Mouse (Mus musculus): ENCODE data around the gene Ccdc187. TPM values are rescaled to one million over a fixed set of nuclear protein-coding genes. Genes with fewer than 3 reads are reported as not detected.
A peak's percentile ranks its signal among the peaks of the same experiment; 100 is the strongest.

Gene Ccdc187
- polyA plus RNA-seq, 1 experiment: 2.2 TPM

- H3K4me3 ChIP-seq (ENCODE audit: insufficient read depth, low read length): no peak overlapping the region
- H3K4me1 ChIP-seq (ENCODE audit: control insufficient read depth, insufficient read depth, low read length): no peaks in the 10 kb centered on the region
- H3K27ac ChIP-seq (ENCODE audit: insufficient read depth, low read length): no peak overlapping the region
- no peak for TF ChIP-seq POLR2A (IDR thresholded peaks at IDR 0.05; ENCODE audit: extremely low read depth, insufficient read depth, low read length)
- TF ChIP-seq CTCF (IDR thresholded peaks at IDR 0.05; ENCODE audit: extremely low read depth, insufficient read depth, low read length): no peak
Observed at GRCm38 (mm10) chr2:26306702-26307101, 12.3 kb upstream of the Ccdc187 start.

DNA sequence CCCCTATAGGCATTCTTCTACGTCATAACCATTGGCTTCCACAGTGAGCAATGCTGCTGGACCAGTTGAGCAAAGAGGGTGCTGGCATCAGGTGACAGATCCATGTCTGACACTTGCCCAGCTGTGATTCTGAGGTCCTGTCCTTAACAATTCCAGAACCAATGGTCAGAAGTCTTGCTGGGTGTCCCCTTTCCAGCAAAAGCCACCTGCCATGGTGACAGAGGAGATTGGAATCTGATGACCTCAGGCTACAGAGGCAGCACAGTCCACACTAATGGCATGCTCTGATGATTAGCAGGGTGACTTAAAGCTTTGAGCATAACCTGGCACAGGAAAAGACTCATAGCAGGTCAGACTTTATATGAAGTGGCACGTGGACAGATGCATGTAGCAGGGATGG, 11.2 kb upstream of the Ccdc187 start:
- no peaks in the 10 kb centered on the region for H3K4me1 ChIP-seq (ENCODE audit: control insufficient read depth, insufficient read depth, low read length)
- no peak overlapping the region for H3K4me3 ChIP-seq (ENCODE audit: insufficient read depth, low read length)
- no peak overlapping the region for H3K27ac ChIP-seq (ENCODE audit: insufficient read depth, low read length)
- no peak for TF ChIP-seq POLR2A (IDR thresholded peaks at IDR 0.05; ENCODE audit: extremely low read depth, insufficient read depth, low read length)
- no peak for TF ChIP-seq CTCF (IDR thresholded peaks at IDR 0.05; ENCODE audit: extremely low read depth, insufficient read depth, low read length)

GRCm38 (mm10) chr2:26304711-26305110, 10.4 kb upstream of the Ccdc187 start:
- TF ChIP-seq CTCF (IDR thresholded peaks at IDR 0.05; ENCODE audit: extremely low read depth, insufficient read depth, low read length) (no peak), POLR2A (IDR thresholded peaks at IDR 0.05; ENCODE audit: extremely low read depth, insufficient read depth, low read length) (no peak)
- Histone ChIP-seq H3K27ac (ENCODE audit: insufficient read depth, low read length) (no peak overlapping the region), H3K4me3 (ENCODE audit: insufficient read depth, low read length) (no peak overlapping the region), H3K4me1 (ENCODE audit: control insufficient read depth, insufficient read depth, low read length) (no peaks in the 10 kb centered on the region)

DNA sequence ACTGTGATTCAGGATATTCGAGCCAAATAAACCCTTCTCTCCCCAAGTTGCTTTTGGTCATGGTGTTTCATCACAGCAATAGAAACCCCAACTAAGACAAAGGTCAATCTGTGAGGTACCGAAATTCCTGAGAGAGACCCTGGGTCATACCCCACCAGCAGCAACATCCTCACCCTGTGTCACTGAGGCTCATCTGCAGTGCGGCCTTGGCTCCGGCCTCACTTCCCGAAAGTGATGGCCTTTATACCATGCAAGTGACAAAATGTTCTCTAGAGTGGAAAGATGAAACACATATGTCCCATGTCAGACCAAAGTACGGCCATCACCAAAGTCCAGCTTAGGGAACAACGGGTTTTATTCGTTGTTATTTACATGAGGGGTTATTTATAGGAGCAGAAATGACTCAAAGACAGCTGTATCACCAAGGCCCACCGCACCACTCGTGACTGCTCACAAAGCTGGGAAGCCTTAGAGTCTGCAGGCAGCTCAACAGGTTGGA, 7.7 kb upstream of the Ccdc187 start:
- Histone ChIP-seq H3K27ac (ENCODE audit: insufficient read depth, low read length) (no peak overlapping the region), H3K4me3 (ENCODE audit: insufficient read depth, low read length) (no peak overlapping the region), H3K4me1 (ENCODE audit: control insufficient read depth, insufficient read depth, low read length) (peaks cover 7% of the 10 kb centered on the region)
- no peak for TF ChIP-seq POLR2A (IDR thresholded peaks at IDR 0.05; ENCODE audit: extremely low read depth, insufficient read depth, low read length)
- TF ChIP-seq CTCF (IDR thresholded peaks at IDR 0.05; ENCODE audit: extremely low read depth, insufficient read depth, low read length): no peak

DNA sequence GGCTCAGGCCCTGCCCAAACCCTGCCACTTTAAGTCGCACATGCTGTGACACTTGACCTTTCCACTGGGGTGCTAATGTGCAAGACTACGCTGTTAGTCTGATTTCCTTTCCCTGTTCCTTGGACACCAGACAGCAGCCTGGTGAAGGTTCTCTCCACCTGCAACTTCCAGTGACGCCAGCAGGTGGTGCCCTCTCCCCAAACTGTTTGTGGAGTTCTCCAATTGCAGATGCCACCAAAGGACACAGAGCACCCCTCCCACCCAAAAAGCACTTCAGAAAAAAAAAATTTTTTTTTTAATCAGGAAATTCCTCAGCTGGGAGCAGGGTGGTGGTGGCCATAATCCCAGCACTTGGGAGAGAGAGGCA, 6.4 kb upstream of the Ccdc187 start:
- Histone ChIP-seq H3K4me3 (ENCODE audit: insufficient read depth, low read length) (no peak overlapping the region), H3K4me1 (ENCODE audit: control insufficient read depth, insufficient read depth, low read length) (peaks cover 7% of the 10 kb centered on the region), H3K27ac (ENCODE audit: insufficient read depth, low read length) (no peak overlapping the region)
- TF ChIP-seq POLR2A (IDR thresholded peaks at IDR 0.05; ENCODE audit: extremely low read depth, insufficient read depth, low read length) (no peak), CTCF (IDR thresholded peaks at IDR 0.05; ENCODE audit: extremely low read depth, insufficient read depth, low read length) (peak; percentile 90)

DNA sequence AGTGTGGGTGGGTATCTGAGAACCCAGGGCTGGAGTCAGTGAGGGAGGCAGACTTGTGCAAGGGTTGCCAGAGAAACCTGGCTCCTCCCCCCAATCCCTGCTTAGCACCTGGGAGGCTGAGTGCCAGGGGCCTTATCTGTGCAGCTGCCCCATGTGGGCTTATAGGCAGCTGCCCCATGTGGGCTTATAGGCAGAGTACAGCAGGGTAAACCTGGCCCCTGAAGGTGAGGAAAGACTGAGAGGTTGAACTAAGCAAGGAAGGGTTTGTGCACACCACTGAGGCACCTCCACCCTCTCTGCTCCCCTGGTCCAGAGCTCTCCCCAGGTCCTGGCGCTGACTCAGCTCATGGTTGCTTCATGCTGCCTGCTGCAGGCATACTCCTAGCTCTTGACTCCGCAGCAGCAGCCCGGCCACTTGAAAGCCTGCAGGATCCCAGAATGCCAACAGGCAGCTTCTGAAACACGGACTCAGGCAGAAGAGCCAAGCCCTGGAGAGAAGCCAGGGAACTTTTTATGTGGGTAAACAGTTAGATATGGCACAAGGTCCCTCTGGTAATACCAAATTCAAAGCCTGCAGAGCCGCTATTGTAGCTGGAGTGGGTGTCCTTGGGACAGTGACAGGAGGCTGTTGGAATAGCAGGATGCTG, 5.9 kb upstream of the Ccdc187 start:
- TF ChIP-seq CTCF (IDR thresholded peaks at IDR 0.05; ENCODE audit: extremely low read depth, insufficient read depth, low read length): no peak
- no peak for TF ChIP-seq POLR2A (IDR thresholded peaks at IDR 0.05; ENCODE audit: extremely low read depth, insufficient read depth, low read length)
- peaks cover 7% of the 10 kb centered on the region for H3K4me1 ChIP-seq (ENCODE audit: control insufficient read depth, insufficient read depth, low read length)
- no peak overlapping the region for H3K4me3 ChIP-seq (ENCODE audit: insufficient read depth, low read length)
- H3K27ac ChIP-seq (ENCODE audit: insufficient read depth, low read length): no peak overlapping the region

- TF ChIP-seq POLR2A (IDR thresholded peaks at IDR 0.05; ENCODE audit: extremely low read depth, insufficient read depth, low read length): no peak
- TF ChIP-seq CTCF (IDR thresholded peaks at IDR 0.05; ENCODE audit: extremely low read depth, insufficient read depth, low read length): no peak
- peaks cover 7% of the 10 kb centered on the region for H3K4me1 ChIP-seq (ENCODE audit: control insufficient read depth, insufficient read depth, low read length)
- H3K27ac ChIP-seq (ENCODE audit: insufficient read depth, low read length): peak overlapping the region; percentile 36
- H3K4me3 ChIP-seq (ENCODE audit: insufficient read depth, low read length): no peak overlapping the region
Observed at GRCm38 (mm10) chr2:26299336-26299735, 5.0 kb upstream of the Ccdc187 start.

DNA sequence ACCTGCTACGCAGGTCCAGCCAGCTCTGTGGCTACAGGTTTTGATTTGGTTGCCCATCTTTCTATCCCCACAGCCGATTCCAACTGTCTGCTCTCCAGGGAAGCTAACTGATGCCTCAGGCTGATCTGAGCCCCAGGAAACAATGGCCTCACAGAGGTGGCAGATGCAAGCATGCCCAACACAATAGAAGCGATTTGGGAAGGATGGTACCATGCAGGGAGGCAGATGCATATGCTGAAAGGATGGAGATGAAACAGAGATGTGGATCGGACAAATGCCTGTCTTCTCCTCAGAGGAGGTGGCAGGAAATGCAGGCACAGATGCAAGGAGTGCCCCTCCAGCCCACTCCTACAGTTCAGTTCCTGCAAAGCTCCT, 4.5 kb upstream of the Ccdc187 start:
- no peak for TF ChIP-seq CTCF (IDR thresholded peaks at IDR 0.05; ENCODE audit: extremely low read depth, insufficient read depth, low read length)
- TF ChIP-seq POLR2A (IDR thresholded peaks at IDR 0.05; ENCODE audit: extremely low read depth, insufficient read depth, low read length): no peak
- 0 out of 2 replicates have a peak overlapping the region, but pooled peaks have one; percentile 0 for H3K4me3 ChIP-seq (ENCODE audit: insufficient read depth, low read length)
- peak overlapping the region; percentile 36 for H3K27ac ChIP-seq (ENCODE audit: insufficient read depth, low read length)
- H3K4me1 ChIP-seq (ENCODE audit: control insufficient read depth, insufficient read depth, low read length): peaks cover 7% of the 10 kb centered on the region

GRCm38 (mm10) chr2:26298208-26298855, 4.0 kb upstream of the Ccdc187 start:
- H3K4me3 ChIP-seq (ENCODE audit: insufficient read depth, low read length): 0 out of 2 replicates have a peak overlapping the region, but pooled peaks have one; percentile 0
- H3K4me1 ChIP-seq (ENCODE audit: control insufficient read depth, insufficient read depth, low read length): peaks cover 7% of the 10 kb centered on the region
- no peak for TF ChIP-seq CTCF (IDR thresholded peaks at IDR 0.05; ENCODE audit: extremely low read depth, insufficient read depth, low read length)
- TF ChIP-seq POLR2A (IDR thresholded peaks at IDR 0.05; ENCODE audit: extremely low read depth, insufficient read depth, low read length): no peak
- peak overlapping the region; percentile 36 for H3K27ac ChIP-seq (ENCODE audit: insufficient read depth, low read length)
